Mouse (Mus musculus): ENCODE measurements at regions not wholly inside any gene's neighbourhood (a gene's known extent, or its start where the extent isn't known, plus 50 kb on each side); places are given as distances from the start of the nearest gene placed in this dataset.

GRCm38 (mm10) chr4:71259897-71260296 is 497.9 kb downstream of the Gm11232 start:
- in situ Hi-C loops (cut with MboI; ENCODE audit: unreplicated experiment in 2 of 2), result no loop called here

GRCm38 (mm10) chr4:71230497-71230872 is 527.3 kb downstream of the Gm11232 start:
- in situ Hi-C loops (cut with MboI; ENCODE audit: unreplicated experiment in 2 of 2), result no loop called here

- in situ Hi-C loops (cut with MboI; ENCODE audit: unreplicated experiment in 2 of 2), result no loop called here
Measured at GRCm38 (mm10) chr4:71229796-71230496, 527.8 kb downstream of the Gm11232 start.

- in situ Hi-C loops (cut with MboI; ENCODE audit: unreplicated experiment in 2 of 2), result no loop called here
Measured at GRCm38 (mm10) chr4:71226653-71227052, 531.1 kb downstream of the Gm11232 start.

GRCm38 (mm10) chr4:71218060-71218459 is 539.7 kb downstream of the Gm11232 start:
- in situ Hi-C loops (cut with MboI; ENCODE audit: unreplicated experiment in 2 of 2), result no loop called here

GRCm38 (mm10) chr4:71187801-71188200 is 570.0 kb downstream of the Gm11232 start:
- in situ Hi-C loops (cut with MboI; ENCODE audit: unreplicated experiment in 2 of 2), result no loop called here

- in situ Hi-C loops (cut with MboI; ENCODE audit: unreplicated experiment in 2 of 2), result no loop called here
Measured at GRCm38 (mm10) chr4:71177661-71178060, 580.1 kb downstream of the Gm11232 start.

- in situ Hi-C loops (cut with MboI; ENCODE audit: unreplicated experiment in 2 of 2), result no loop called here
Measured at GRCm38 (mm10) chr4:71165802-71166201, 592.0 kb downstream of the Gm11232 start.

- in situ Hi-C loops (cut with MboI; ENCODE audit: unreplicated experiment in 2 of 2), result no loop called here
Measured at GRCm38 (mm10) chr4:71131670-71132317, 597.0 kb upstream of the Megf9 start.

GRCm38 (mm10) chr4:71130946-71131669 is 596.3 kb upstream of the Megf9 start:
- in situ Hi-C loops (cut with MboI; ENCODE audit: unreplicated experiment in 2 of 2), result no loop called here

GRCm38 (mm10) chr4:71129306-71129705 is 594.5 kb upstream of the Megf9 start:
- in situ Hi-C loops (cut with MboI; ENCODE audit: unreplicated experiment in 2 of 2), result no loop called here

Data from v-Abl transformed pro-B cells (cell line).